Mouse (Mus musculus): ENCODE results near the gene Zfp319. TPM values are rescaled to one million over a fixed set of nuclear protein-coding genes. Genes with fewer than 3 reads are reported as not detected.
A peak's percentile ranks its signal among the peaks of the same experiment; 100 is the strongest.

The Zfp319 gene
- polyA plus RNA-seq, 1 experiment from 2014 or later, result 5.9 TPM

DNA sequence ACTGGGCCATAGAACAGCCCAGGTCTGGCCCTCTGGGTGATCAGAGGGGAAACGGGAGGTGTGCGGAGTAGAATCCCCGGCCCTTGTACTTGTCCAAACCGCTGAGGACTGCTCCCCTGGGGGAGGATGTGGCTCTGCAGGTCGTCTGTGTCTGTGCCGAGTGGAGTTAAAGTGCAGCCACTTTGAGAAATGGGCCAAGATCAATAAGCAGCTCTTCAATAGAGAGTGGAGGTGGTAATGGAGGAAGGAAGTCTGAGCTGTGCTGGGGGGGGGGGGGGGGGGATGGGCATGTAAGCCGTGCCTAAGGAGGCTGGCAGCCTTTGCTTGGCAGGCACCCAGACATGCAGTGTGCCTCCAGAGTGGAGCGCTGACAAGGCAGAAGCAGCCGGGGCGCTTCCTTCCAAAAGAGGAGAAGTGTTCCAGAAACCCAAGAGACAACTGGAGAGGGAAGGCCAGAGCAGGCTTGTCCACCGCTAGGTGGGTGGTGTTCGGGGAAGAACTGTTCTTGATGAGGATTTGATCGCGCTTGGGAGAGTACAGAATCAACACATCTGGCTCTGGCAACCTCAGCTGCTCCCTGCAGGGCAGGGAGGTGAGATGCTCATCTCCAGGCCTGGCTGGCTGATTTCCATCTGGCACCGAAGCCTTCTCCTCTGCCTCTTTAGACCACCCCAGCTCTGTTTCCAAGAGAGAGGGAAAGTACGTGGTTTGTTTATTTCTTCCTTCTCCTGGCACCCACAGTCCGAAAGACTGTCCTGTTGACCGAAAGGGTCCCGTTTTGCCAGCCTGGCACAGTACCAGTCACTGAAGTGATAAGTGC, 17.3 kb upstream of the Zfp319 start:
- H3K9me3 ChIP-seq, result no peaks in the 10 kb centered on the region
- H3K36me3 ChIP-seq, result peaks cover 24% of the 10 kb centered on the region
- peak overlapping the region; percentile 54 for H3K4me2 ChIP-seq
- H3K27me3 ChIP-seq (replicated peaks), result no peaks in the 10 kb centered on the region
- H3K4me3 ChIP-seq, result no peak overlapping the region
- peak overlapping the region; percentile 70 for H3K27ac ChIP-seq (replicated peaks)
- WGBS, result 35% methylated on average over 19 of the region's 19 CpGs
- peaks cover 47% of the 10 kb centered on the region for H3K4me1 ChIP-seq
- ATAC-seq (ENCODE audit: extremely low read depth, insufficient number of reproducible peaks, low FRiP score, low TSS enrichment), result no peak
- H3K9ac ChIP-seq, result peak overlapping the region; percentile 71

DNA sequence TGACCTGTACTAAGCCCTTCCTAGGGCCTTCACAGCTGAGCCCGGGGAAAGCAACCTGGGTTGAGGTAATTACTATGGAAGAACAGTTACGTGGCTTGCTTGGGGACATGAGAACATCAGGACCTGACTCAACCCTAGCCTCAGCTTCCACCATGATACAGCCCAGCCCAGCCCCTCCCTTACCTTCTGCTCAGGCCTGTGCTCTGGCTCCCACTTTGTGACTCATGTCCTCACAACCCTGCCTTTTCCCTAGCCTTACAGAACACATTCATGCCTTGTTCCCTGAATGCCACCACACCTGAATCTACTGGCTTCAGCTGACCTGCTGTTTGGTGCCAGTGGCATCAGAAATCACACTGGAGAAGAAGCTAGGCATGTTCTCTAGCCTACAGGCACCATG, 16.6 kb upstream of the Zfp319 start:
- H3K9me3 ChIP-seq, result no peaks in the 10 kb centered on the region
- peak overlapping the region; percentile 70 for H3K27ac ChIP-seq (replicated peaks)
- peaks cover 42% of the 10 kb centered on the region for H3K4me1 ChIP-seq
- peak overlapping the region; percentile 54 for H3K4me2 ChIP-seq
- H3K27me3 ChIP-seq (replicated peaks), result no peaks in the 10 kb centered on the region
- H3K36me3 ChIP-seq, result peaks cover 31% of the 10 kb centered on the region
- H3K9ac ChIP-seq, result peak overlapping the region; percentile 71
- 72% methylated on average over 2 of the region's 2 CpGs for WGBS
- no peak overlapping the region for H3K4me3 ChIP-seq
- no peak for ATAC-seq (ENCODE audit: extremely low read depth, insufficient number of reproducible peaks, low FRiP score, low TSS enrichment)

DNA sequence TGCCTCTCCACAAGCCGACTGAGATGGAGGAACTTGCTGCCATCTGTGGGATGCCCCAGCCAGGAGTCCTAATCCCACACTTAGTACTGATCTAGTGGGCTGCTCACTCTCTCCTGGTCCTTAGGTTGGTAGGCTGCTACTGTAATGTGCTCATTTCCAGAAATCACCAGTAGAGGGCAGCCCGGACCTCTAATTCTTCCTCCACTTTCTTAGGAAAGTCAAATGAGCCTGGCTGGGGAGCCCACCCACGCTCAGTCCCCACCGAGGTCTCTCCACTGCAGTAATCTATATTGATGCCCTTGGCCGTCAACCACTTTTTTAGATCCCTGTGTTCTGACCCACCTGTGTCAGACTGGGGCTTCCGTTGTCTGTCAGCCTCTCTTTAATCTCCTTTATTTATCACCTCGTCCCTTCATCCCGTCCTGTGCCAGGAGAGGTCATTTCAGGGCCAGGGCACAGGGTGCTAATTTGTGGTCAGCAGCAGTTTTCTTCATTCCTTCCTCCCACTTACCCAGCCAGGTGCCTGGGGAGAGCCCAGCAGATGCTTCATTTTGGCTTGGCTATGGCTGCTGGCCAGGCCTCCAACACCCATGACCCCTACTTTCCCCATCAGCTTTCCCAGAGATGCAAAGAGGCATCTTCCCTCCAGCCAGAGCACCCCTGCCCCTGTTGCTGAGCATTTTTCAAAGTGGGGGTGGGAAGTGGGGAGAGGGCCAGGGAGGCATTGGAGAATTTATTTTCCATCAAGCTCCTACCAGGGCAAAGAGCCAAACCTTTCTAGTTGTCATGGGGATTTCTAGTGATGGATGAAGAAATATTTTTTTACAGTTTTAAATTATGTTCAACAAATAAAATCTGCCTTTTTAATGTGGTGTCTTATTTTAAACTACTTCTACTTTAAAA, 15.1 kb upstream of the Zfp319 start:
- H3K27ac ChIP-seq (replicated peaks), result peak overlapping the region; percentile 33; the same call in 1 of the 2 replicates
- no peak for ATAC-seq (ENCODE audit: extremely low read depth, insufficient number of reproducible peaks, low FRiP score, low TSS enrichment)
- no peak overlapping the region; the same call in 1 of the 2 replicates for H3K9ac ChIP-seq
- H3K4me1 ChIP-seq, result peaks cover 44% of the 10 kb centered on the region
- H3K4me2 ChIP-seq, result no peak overlapping the region
- peaks cover 44% of the 10 kb centered on the region for H3K36me3 ChIP-seq
- 18% methylated on average over 8 of the region's 8 CpGs for WGBS
- H3K4me3 ChIP-seq, result no peak overlapping the region
- H3K9me3 ChIP-seq, result no peaks in the 10 kb centered on the region
- no peaks in the 10 kb centered on the region for H3K27me3 ChIP-seq (replicated peaks)

DNA sequence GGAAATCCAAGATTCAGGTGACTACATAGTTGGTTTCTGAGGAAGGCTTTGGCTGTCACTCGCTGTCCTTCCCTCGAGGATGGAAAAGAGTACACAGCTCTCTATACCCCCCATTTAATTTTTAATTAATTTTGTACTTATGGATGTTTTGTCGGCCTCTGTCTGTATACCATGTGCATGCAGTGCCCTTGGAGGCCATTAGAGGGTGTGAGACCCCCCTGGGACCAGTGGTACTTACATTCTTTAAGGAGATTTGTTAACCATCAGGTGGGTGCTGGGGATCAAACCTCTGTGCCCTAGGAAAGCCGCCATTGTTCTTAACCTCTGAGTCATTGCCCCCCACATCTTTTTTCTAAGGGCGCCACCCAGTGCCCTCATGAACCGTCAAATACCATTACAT, 12.9 kb upstream of the Zfp319 start:
- no peak overlapping the region for H3K4me2 ChIP-seq
- no peak for ATAC-seq (ENCODE audit: extremely low read depth, insufficient number of reproducible peaks, low FRiP score, low TSS enrichment)
- H3K9ac ChIP-seq, result no peak overlapping the region
- no peaks in the 10 kb centered on the region for H3K9me3 ChIP-seq
- H3K4me3 ChIP-seq, result no peak overlapping the region
- WGBS, result 73% methylated on average over 6 of the region's 6 CpGs
- H3K36me3 ChIP-seq, result peaks cover 66% of the 10 kb centered on the region
- H3K27me3 ChIP-seq (replicated peaks), result no peaks in the 10 kb centered on the region
- no peak overlapping the region for H3K27ac ChIP-seq (replicated peaks)
- H3K4me1 ChIP-seq, result peaks cover 33% of the 10 kb centered on the region

DNA sequence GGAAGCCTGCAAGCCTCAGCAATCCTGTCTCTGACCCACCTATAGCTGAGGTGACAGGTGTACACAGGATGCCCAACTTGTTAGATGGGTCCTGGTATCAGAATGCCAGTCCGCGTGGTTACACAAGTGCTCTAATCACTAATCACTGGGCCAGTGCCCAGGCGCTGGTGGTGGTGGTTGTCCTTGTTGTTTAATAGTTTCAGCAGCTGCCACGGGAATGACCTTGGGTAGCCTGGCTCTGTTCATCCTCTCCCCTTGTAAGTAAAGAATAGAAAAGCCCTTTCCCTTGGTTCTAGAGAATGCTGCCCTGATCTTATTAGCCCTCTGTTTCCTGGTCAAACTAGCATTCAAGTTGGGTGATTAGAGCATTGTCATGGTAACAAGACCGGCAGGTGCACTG, 10.0 kb upstream of the Zfp319 start:
- Histone ChIP-seq H3K27ac (replicated peaks) (peak overlapping the region; percentile 16; the same call in 1 of the 2 replicates), H3K36me3 (peaks cover 93% of the 10 kb centered on the region)
- 58% methylated on average over 5 of the region's 5 CpGs for WGBS

DNA sequence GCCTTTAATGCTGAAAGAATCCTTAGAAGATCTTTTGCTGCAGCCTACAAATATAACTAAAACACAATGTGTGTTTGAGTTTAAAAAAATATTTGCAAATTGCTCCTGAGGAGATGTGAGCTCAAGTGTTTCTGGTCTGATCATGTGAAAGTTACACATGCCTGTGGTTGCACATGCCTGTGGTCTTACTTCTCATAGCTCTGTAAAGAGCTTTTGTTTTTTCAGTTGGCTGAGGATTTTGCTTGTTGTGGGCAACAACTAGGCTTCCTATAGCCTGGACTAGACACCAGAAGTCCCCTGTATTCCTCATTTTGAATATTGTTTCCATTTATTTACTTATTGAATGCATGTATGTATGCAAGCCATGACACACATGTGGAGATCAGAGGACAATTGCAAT, 4.6 kb upstream of the Zfp319 start:
- H3K9ac ChIP-seq, result no peak overlapping the region
- ATAC-seq (ENCODE audit: extremely low read depth, insufficient number of reproducible peaks, low FRiP score, low TSS enrichment), result no peak
- H3K9me3 ChIP-seq, result no peaks in the 10 kb centered on the region
- no peak overlapping the region for H3K27ac ChIP-seq (replicated peaks)
- H3K4me3 ChIP-seq, result no peak overlapping the region
- peaks cover 70% of the 10 kb centered on the region for H3K36me3 ChIP-seq
- peaks cover 8% of the 10 kb centered on the region for H3K4me1 ChIP-seq
- no peak overlapping the region for H3K4me2 ChIP-seq
- no peaks in the 10 kb centered on the region for H3K27me3 ChIP-seq (replicated peaks)

More for the DNA sequence above, 10.0 kb upstream of the Zfp319 start:
- H3K4me1 ChIP-seq, result peaks cover 9% of the 10 kb centered on the region
- no peak overlapping the region for H3K4me2 ChIP-seq
- peak overlapping the region; percentile 21; the same call in 1 of the 2 replicates for H3K9ac ChIP-seq
- no peaks in the 10 kb centered on the region for H3K27me3 ChIP-seq (replicated peaks)
- H3K4me3 ChIP-seq, result no peak overlapping the region
- ATAC-seq (ENCODE audit: extremely low read depth, insufficient number of reproducible peaks, low FRiP score, low TSS enrichment), result no peak
- no peaks in the 10 kb centered on the region for H3K9me3 ChIP-seq

DNA sequence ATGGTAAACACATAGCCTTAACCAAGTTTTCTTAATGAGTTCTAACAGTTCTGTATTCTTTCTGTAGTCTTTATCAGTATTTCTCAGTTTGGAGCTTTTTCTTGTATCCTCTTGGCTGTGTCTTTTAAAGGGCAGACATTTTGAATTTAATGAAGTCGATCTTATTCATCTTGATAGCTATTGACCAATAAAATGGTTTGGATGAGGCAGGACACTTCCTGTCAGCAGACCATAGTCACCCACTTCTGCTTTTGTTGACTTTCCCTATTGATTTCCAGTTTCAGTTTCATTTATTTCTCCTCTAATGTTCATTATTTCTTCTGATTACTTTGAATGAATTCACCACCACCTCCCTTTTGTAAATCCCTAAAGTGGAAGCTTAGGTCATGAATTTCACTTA, 4.0 kb upstream of the Zfp319 start:
- peaks cover 64% of the 10 kb centered on the region for H3K36me3 ChIP-seq
- no peak overlapping the region for H3K9ac ChIP-seq
- no peaks in the 10 kb centered on the region for H3K9me3 ChIP-seq
- ATAC-seq (ENCODE audit: extremely low read depth, insufficient number of reproducible peaks, low FRiP score, low TSS enrichment), result no peak
- no peaks in the 10 kb centered on the region for H3K27me3 ChIP-seq (replicated peaks)
- H3K4me1 ChIP-seq, result peaks cover 11% of the 10 kb centered on the region
- no peak overlapping the region for H3K4me2 ChIP-seq
- no peak overlapping the region for H3K4me3 ChIP-seq
- 87% methylated on average over 1 of the region's 1 CpGs for WGBS
- H3K27ac ChIP-seq (replicated peaks), result no peak overlapping the region

DNA sequence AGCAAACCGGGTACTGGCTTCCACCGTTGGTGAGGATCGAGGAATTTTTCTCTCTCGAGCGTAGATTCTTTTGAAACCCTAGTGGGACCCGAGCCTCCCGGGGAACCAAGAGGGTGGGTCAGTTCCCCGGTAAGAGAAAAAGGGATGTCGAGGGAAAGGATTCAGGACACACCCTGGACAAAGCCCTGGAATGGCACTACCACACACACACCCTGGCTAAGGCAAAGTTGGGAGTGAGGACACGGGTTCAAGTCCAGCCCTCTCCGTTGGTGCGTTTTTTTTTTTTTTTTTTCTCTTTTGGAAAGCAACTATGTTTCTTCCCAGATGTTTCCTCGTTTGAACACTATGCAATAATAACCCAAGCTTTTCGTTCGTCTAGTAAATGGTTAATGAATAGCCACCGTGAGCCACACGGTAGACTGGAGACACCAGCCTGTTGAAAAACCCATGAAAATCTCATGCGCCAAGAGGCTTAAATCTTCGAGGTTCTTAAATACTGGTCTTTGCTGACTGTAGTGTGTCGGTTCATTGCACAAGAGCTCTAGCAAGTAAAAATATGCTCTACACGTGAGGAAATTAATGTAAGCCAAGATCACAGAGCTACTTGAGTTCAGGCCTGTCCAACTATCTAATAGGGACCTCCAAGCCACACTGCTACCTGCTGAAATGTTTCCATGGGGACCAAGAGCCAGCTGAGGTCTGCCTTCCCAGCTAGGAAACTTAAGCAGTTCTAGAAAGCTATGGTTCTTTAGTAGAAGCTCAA, 868 bp upstream of the Zfp319 start:
- ATAC-seq (ENCODE audit: extremely low read depth, insufficient number of reproducible peaks, low FRiP score, low TSS enrichment), result no peak

DNA sequence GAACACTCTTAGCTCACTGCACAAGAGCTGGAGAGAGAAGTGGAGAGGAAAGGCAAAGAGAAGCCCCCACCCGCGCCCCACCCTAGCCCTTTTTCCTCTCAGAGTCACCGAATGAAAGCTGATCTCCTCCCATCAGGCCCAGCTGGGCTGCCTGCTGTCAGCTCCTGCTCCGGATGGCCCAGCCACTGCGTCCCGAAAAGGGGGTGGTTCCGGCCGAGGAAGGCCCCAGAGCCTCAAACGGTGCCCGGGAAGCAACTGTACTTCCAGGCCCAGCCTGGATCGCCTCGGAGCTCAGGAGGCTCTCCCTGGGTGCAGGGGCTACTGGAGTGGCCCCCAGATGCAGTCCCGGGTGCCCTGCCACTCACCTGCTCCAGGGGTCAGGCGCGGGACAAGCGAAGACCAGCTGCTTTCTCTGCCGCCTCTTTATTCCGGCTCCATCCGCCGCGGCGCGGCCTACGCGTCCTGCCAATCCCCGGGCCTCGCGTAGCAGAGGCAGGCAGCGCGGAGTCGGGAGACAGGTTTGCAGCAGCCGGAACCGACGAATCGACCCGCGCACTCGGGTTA, 512 bp downstream of the Zfp319 start:
- H3K36me3 ChIP-seq, result peaks cover 56% of the 10 kb centered on the region
- peak; percentile 16; the same call in 1 of the 2 replicates for ATAC-seq (ENCODE audit: extremely low read depth, insufficient number of reproducible peaks, low FRiP score, low TSS enrichment)
- 1% methylated on average over 38 of the region's 38 CpGs for WGBS

More for the DNA sequence above, 868 bp upstream of the Zfp319 start:
- Histone ChIP-seq H3K9ac (peak overlapping the region; percentile 95), H3K4me3 (peak overlapping the region; percentile 96), H3K27me3 (replicated peaks) (no peaks in the 10 kb centered on the region), H3K27ac (replicated peaks) (peak overlapping the region; percentile 99), H3K4me2 (peak overlapping the region; percentile 93), H3K4me1 (peaks cover 31% of the 10 kb centered on the region), H3K36me3 (peaks cover 55% of the 10 kb centered on the region), H3K9me3 (no peaks in the 10 kb centered on the region)
- WGBS, result 24% methylated on average over 21 of the region's 21 CpGs

DNA sequence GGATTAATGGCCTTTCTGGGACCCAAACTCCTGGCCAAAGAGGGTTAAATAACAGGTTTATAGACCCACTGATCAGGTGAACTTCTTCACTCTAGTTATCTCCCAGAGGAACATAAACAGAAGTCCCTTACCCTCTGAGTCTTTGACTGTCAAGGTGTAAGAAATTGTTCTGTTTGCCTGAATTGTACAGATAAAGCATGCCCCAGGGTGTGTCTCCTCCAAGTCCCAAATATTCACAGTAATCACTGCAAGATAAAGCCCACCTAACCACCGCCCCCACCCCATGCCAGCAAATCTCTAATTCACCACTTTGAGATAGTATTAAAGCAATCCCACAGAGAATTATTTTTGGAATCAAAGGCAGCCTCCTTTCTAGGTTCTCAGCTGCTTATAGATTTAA, 1.4 kb downstream of the Zfp319 start:
- H3K9ac ChIP-seq, result peak overlapping the region; percentile 95
- H3K4me3 ChIP-seq, result peak overlapping the region; percentile 96
- H3K4me1 ChIP-seq, result peaks cover 44% of the 10 kb centered on the region
- H3K9me3 ChIP-seq, result no peaks in the 10 kb centered on the region
- WGBS, result 37% methylated on average over 1 of the region's 1 CpGs
- ATAC-seq (ENCODE audit: extremely low read depth, insufficient number of reproducible peaks, low FRiP score, low TSS enrichment), result no peak
- H3K27ac ChIP-seq (replicated peaks), result peak overlapping the region; percentile 99
- peaks cover 61% of the 10 kb centered on the region for H3K36me3 ChIP-seq
- no peaks in the 10 kb centered on the region for H3K27me3 ChIP-seq (replicated peaks)
- H3K4me2 ChIP-seq, result peak overlapping the region; percentile 93

More for the DNA sequence above, 512 bp downstream of the Zfp319 start:
- peaks cover 38% of the 10 kb centered on the region for H3K4me1 ChIP-seq
- peak overlapping the region; percentile 95 for H3K9ac ChIP-seq
- H3K9me3 ChIP-seq, result no peaks in the 10 kb centered on the region
- H3K27me3 ChIP-seq (replicated peaks), result no peaks in the 10 kb centered on the region
- peak overlapping the region; percentile 93 for H3K4me2 ChIP-seq
- peak overlapping the region; percentile 99 for H3K27ac ChIP-seq (replicated peaks)
- H3K4me3 ChIP-seq, result peak overlapping the region; percentile 96
